Mouse (Mus musculus) bone marrow macrophage, adult 2 months (primary cell): ENCODE data around the gene Cyp24a1. TPM values are rescaled to one million over a fixed set of nuclear protein-coding genes. Genes with fewer than 3 reads are reported as not detected.

Experiments
- H3K27ac ChIP-seq: 2 replicates; pipeline ENCODE4 v1.5.1; 2012; ENCODE audit warnings: low read depth, low read length; ENCODE audit not compliant: insufficient read depth
- H3K4me1 ChIP-seq: 2 replicates; pipeline ENCODE4 v1.6.1; 2012; ENCODE audit warnings: low read length; ENCODE audit not compliant: control insufficient read depth, insufficient read depth
- H3K4me3 ChIP-seq: 2 replicates; pipeline ENCODE4 v1.5.1; 2012; ENCODE audit warnings: mild to moderate bottlenecking, low read length, moderate library complexity; ENCODE audit not compliant: insufficient read depth
- CTCF ChIP-seq: IDR thresholded peaks from 2 replicates; pipeline ENCODE4 v1.5.1; 2012; ENCODE audit warnings: low read depth, mild to moderate bottlenecking, low read length, moderate library complexity
- POLR2A ChIP-seq: IDR thresholded peaks from 2 replicates; pipeline ENCODE4 v1.6.1; 2012; ENCODE audit warnings: mild to moderate bottlenecking, low read depth, low read length, borderline replicate concordance
- polyA plus RNA-seq: library from polyadenylated mRNA; stranded (reverse); fragments of >200 nt; gene quantifications from 2 replicates; pipeline ENCODE4 v1.2.4, GENCODE M21; 2012; ENCODE audit not compliant: missing spikeins, insufficient read depth, insufficient read length

The Cyp24a1 gene
- polyA plus RNA-seq, 1 experiment, result not detected

DNA sequence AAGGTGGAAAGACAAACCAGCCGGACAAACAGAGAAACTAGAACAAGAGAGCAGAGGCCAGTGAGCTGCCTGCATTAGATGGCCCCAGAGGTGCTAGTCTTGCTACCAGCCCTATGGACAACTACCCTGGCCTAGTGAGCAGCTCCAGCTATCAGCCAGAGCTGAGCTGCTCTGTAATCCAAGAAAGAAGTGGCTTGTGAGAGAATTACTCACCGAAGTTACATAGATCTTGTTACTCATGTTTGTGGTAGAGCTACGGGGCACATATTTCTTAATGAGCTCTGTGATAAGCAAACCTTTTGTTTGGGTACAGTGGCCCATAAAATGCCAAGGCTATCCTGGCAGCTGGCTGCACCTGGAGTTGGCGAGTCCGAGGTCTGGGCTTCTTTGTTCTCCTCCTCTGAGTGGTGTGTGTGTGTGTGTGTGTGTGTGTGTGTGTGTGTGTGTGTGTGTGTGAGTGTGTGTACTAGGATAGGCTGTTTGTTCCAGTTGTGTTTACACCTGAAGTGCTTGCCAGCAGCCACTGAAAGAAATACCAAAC lies 50.0 kb downstream of the Cyp24a1 start:
- no peaks in the 10 kb centered on the region for H3K4me1 ChIP-seq
- TF ChIP-seq CTCF (no peak), POLR2A (no peak)
- H3K4me3 ChIP-seq, result no peak overlapping the region
- no peak overlapping the region for H3K27ac ChIP-seq

DNA sequence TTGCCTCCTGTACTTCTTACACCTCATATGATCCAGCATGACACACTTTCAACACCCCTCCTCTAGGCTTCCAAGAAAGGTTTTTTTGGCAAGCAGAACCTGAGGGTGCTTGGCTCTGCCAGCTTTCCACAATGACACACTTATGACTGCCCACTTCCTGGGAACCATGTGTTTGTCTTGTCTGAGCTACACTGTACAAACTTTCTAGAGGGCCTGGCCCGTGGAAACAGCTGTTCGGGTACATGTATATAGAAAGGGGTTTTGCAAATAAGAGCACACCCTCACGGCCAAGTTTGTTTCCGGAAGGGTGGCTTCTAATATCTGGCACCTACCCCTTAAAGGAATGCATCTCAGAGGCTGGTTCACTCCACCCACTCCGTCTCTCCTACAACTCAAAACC lies 51.1 kb downstream of the Cyp24a1 start:
- Histone ChIP-seq H3K4me3 (no peak overlapping the region), H3K27ac (no peak overlapping the region), H3K4me1 (no peaks in the 10 kb centered on the region)
- no peak for TF ChIP-seq CTCF
- no peak for TF ChIP-seq POLR2A

DNA sequence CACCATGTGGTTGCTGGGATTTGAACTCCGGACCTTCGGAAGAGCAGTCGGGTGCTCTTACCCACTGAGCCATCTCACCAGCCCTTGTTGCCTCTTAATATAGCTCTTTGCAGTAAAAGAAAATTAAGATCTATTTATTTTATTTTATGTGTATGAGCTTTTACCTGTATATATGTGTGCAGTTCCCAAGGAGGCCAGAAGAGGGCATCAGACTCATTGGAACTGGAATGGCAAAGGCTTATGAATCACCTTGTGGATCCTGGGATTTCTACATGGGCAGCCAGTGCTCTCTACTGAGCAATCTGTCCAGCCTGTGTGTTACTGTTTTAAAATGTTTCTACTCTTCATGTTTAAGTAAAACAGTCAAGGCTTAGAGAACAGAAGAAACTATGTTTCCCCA lies 54.4 kb downstream of the Cyp24a1 start:
- no peak overlapping the region for H3K27ac ChIP-seq
- H3K4me1 ChIP-seq, result no peaks in the 10 kb centered on the region
- no peak for TF ChIP-seq POLR2A
- TF ChIP-seq CTCF, result no peak
- no peak overlapping the region for H3K4me3 ChIP-seq

DNA sequence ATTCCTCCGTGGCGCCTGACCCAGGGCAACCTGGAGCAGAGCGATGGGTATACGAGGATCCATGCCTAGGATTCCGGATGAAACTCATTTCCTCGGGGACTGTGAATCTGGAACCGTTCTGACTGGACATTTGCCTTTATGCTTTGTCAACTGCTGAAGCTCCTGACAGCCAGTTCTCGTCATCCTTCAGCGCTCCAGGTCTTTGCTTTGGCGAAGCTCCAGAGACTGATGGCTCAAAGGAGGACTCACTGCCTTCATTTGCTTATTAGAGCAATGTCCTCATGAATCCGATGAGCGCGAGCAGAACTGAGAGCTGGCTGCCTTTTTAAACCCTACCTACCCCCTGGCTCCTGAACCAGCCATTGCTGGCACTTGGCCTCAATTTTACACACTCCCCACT lies 58.2 kb downstream of the Cyp24a1 start:
- TF ChIP-seq CTCF, result no peak
- TF ChIP-seq POLR2A, result no peak

DNA sequence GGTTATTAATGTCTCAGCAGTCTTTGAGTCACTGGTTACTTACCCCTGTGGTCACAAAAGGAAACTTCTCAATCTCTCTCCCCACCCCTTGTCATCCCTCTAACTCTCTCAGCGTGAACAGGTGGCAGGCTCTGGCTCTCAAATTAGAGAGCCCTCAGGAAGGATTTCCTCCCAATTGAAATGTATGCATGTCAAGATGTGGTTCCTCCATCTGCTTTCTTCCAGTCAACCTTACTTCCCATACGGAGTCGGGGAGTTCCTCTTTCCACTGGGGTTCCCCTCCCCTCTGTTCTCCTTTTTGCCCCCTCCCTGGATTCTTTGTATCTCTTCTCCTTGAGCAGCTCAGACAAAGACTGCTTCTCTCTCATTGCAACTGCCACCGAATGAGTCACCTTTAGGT lies 60.7 kb downstream of the Cyp24a1 start:
- H3K4me3 ChIP-seq, result no peak overlapping the region
- no peak overlapping the region for H3K27ac ChIP-seq
- TF ChIP-seq POLR2A (no peak), CTCF (no peak)
- H3K4me1 ChIP-seq, result peaks cover 9% of the 10 kb centered on the region

More for the DNA sequence above, 58.2 kb downstream of the Cyp24a1 start:
- no peak overlapping the region for H3K4me3 ChIP-seq
- peaks cover 9% of the 10 kb centered on the region for H3K4me1 ChIP-seq
- no peak overlapping the region for H3K27ac ChIP-seq

Other genes starting within 250 kb of the Cyp24a1 start
- gene Bcas1, start 69.3 kb downstream of the Cyp24a1 start, polyA plus RNA-seq, result not detected in 2 replicates
- 38.1 and 49.7 TPM in 2 replicates for gene Pfdn4, start 717 bp downstream of the Cyp24a1 start, polyA plus RNA-seq
- gene 4930470P17Rik, start 104.9 kb upstream of the Cyp24a1 start, polyA plus RNA-seq, result not detected in 2 replicates
- not detected in 2 replicates for gene Dok5, start 234.7 kb upstream of the Cyp24a1 start, polyA plus RNA-seq